Mouse (Mus musculus) ES-Bruce4 (cell line): ENCODE measurements at regions not wholly inside any gene's neighbourhood (a gene's known extent, or its start where the extent isn't known, plus 50 kb on each side); places are given as distances from the start of the nearest gene placed in this dataset.
"Not testable (repeated sequence)": the region's sequence is repeated elsewhere in the genome, so short reads cannot be mapped to it uniquely, and the experiment has no call there.

Experiments used
- H3K27ac ChIP-seq: 2 replicates; pipeline ENCODE4 v1.5.1; 2012; ENCODE audit warnings: low read length, inconsistent platforms; ENCODE audit not compliant: insufficient read depth
- H3K27me3 ChIP-seq: 2 replicates; pipeline ENCODE4 v1.6.1; 2012; ENCODE audit warnings: mild to moderate bottlenecking, low read length, inconsistent platforms; ENCODE audit not compliant: control insufficient read depth, poor library complexity, insufficient read depth, severe bottlenecking
- H3K36me3 ChIP-seq: 2 replicates; pipeline ENCODE4 v1.6.1; 2012; ENCODE audit warnings: inconsistent platforms, mild to moderate bottlenecking, low read length, moderate library complexity; ENCODE audit not compliant: control insufficient read depth, poor library complexity, insufficient read depth, severe bottlenecking
- H3K4me1 ChIP-seq: one replicate; pipeline ENCODE4 v1.8.1; 2011; ENCODE audit warnings: low read length; ENCODE audit not compliant: control insufficient read depth, insufficient read depth
- H3K4me3 ChIP-seq: 2 replicates; pipeline ENCODE4 v1.5.1; 2011; ENCODE audit warnings: low read depth, mild to moderate bottlenecking, low read length
- H3K9ac ChIP-seq: 2 replicates; pipeline ENCODE4 v1.6.1; 2012; ENCODE audit warnings: low read depth, mild to moderate bottlenecking, inconsistent platforms; ENCODE audit not compliant: poor library complexity, severe bottlenecking
- H3K9me3 ChIP-seq: replicated peaks from 2 replicates; pipeline ENCODE4 v1.6.1; 2012; ENCODE audit warnings: mild to moderate bottlenecking, low read length, inconsistent platforms; ENCODE audit not compliant: control insufficient read depth, poor library complexity, insufficient read depth, severe bottlenecking
- CTCF ChIP-seq: IDR thresholded peaks from one replicate; pipeline ENCODE4 v1.8.1; 2011; ENCODE audit warnings: low read depth, low read length
- EP300 ChIP-seq: IDR thresholded peaks from 2 replicates; pipeline ENCODE4 v1.6.1; 2011; ENCODE audit warnings: low read depth, low read length; ENCODE audit not compliant: insufficient read depth
- POLR2A ChIP-seq: IDR thresholded peaks from one replicate; pipeline ENCODE4 v1.8.1; 2011; ENCODE audit warnings: low read length; ENCODE audit not compliant: insufficient read depth

DNA sequence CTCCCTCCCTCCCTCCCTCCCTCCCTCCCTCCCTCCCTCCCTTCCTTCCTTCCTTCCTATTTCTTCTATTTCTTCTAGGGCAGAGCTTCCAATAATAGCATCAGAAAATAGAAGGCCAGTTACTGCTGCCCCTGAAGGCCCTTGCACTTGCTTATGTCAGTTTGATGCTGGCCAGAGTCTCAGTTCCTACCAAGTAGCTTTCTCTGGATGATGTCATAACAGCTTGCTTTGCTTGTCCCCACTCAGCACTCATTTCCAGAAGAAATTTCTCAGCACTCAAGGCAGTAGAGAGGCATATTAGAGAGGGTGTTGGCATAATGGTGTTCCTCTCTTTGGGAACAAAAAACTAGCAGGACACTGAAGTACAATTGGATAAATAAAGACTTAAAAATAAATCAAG lies 811.6 kb upstream of the 4930444P10Rik start:
- Histone ChIP-seq H3K36me3 (no peaks in the 10 kb centered on the region), H3K4me1 (no peaks in the 10 kb centered on the region), H3K27ac (no peak overlapping the region), H3K4me3 (no peak overlapping the region), H3K27me3 (no peaks in the 10 kb centered on the region), H3K9ac (no peak overlapping the region), H3K9me3 (no peaks in the 10 kb centered on the region)
- no peak for TF ChIP-seq CTCF
- no peak for TF ChIP-seq POLR2A
- no peak for TF ChIP-seq EP300

DNA sequence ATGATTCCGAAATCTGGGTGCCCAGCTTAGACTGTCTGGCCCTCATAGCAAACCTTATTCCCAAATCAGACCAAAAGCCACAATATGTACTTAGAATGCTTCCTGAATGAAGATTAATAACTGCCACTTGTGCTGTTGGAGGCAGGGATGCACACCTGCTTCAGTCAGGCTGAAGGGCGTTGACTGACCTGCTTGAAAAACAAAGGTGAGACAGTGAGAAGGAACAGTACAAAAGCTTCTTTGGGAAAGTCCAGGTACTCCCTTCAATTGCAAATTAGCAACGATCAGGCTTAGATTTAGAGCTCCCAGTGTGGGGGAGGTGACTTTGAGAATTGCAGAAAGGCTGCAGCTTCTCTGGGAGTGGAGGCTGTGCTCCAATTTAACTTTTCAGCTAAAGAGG lies 775.3 kb upstream of the 4930444P10Rik start:
- not testable (repeated sequence) for H3K4me3 ChIP-seq, H3K36me3 ChIP-seq, H3K27me3 ChIP-seq, H3K9ac ChIP-seq, H3K4me1 ChIP-seq
- Histone ChIP-seq H3K27ac (peak overlapping the region; percentile 73; the same call in 1 of the 2 replicates), H3K9me3 (peaks cover 44% of the 10 kb centered on the region)
- TF ChIP-seq EP300, result peak; percentile 66; the same call in 1 of the 2 replicates

DNA sequence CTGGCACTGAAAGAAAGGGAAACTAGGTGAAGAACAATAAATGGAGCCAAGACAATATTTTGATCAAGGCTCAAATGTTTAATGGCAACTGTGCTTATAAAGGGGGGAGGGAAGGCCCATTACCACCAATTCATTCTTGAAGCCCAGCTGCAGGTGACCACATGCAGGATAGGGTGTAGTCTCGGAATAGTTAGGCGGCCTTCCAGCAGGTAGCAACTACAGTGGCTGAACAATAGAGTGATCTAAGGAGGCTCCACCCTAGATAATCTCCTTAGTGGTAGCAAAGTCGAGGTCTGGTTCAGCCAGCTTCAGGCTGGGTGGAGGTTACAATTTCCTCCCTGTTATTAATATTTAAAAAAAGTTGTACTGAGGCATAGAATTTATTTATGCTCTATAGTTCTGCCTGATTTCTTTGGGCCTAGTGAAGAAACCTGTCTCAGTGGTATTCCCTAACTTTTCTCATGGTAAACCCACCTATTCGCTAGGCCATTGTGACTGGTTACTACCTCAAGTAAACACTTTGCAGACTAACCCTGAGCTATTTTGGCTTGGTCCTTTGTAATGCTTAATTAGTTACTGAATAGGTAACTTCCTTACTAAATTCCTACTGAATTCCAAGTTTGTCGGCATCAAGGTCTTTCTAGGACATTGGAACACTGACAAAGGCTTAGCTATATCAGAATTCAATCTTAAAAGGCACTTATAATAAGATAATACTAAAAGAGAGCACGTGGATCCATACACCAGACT lies 774.1 kb upstream of the 4930444P10Rik start:
- H3K4me1 ChIP-seq, H3K27me3 ChIP-seq, H3K36me3 ChIP-seq, H3K9ac ChIP-seq, H3K4me3 ChIP-seq: not testable (repeated sequence)
- peak overlapping the region; percentile 71 for H3K27ac ChIP-seq
- H3K9me3 ChIP-seq, result peaks cover 43% of the 10 kb centered on the region

DNA sequence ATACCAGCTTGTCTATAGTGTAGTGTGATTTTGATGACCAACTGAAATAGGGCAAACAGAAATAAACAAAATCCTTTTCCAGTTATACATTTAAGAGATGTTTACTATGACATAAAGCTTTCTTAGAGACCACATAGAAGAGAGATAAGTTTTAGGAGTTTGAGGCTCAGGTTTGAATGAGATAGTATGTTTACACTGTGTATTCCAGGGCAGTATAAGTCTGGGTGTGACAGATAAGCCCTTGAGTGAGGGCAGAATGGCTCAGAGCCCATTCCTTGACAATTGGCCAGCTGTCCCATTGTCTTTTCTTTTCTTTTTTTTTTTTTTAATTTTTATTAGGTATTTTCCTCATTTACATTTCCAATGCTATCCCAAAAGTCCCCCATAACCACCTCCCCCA lies 744.0 kb upstream of the 4930444P10Rik start:
- Histone ChIP-seq H3K36me3 (no peaks in the 10 kb centered on the region), H3K4me1 (no peaks in the 10 kb centered on the region), H3K4me3 (no peak overlapping the region), H3K9ac (no peak overlapping the region), H3K27ac (no peak overlapping the region), H3K9me3 (0 out of 2 replicates have a peak, but pooled peaks cover 3% of the 10 kb centered on the region), H3K27me3 (no peaks in the 10 kb centered on the region)
- no peak for TF ChIP-seq CTCF
- no peak for TF ChIP-seq EP300
- no peak for TF ChIP-seq POLR2A

DNA sequence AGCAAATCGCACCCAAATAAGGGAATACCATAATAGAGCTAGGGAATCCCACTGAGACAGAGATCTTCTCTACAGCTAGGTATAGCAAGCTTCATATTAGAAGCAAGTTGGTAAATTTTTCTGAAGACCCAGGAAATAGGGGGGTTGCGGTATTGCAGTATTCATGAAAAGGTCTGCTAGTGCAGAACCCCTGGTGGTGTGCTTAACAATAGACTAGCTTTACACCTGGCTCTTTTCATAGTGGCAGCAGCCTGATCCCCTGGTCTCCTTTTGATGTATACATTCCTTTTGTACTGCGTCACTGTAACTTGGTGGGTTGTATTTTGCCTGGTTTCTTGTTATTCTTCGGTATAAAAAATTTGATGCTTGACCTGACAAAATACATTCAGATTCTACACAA lies 731.6 kb upstream of the 4930444P10Rik start:
- H3K4me3 ChIP-seq, H3K9ac ChIP-seq, H3K36me3 ChIP-seq, H3K27me3 ChIP-seq, H3K4me1 ChIP-seq: not testable (repeated sequence)
- peak overlapping the region; percentile 97 for H3K27ac ChIP-seq
- peaks cover 26% of the 10 kb centered on the region for H3K9me3 ChIP-seq

DNA sequence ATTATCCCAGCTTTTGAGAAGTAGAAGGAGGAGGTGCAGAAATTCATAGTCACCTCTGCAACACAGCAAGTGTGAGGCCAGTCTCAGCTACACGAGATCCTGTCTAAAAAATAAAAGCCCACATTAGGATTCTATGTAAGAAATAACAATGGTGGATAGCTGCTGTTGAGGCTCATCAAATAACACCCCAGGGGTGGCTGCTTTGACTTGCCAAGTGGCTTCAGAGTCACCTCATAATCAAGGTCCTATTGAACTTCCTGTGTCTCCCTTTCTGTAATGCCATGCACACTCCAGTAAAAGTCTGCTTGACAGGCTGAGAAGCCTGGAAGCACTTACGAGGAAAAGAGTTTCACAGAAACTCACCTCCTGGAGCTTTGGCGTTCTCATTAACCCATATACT lies 730.9 kb upstream of the 4930444P10Rik start:
- Histone ChIP-seq H3K27me3 (no peaks in the 10 kb centered on the region), H3K9ac (no peak overlapping the region), H3K27ac (peak overlapping the region; percentile 100), H3K36me3 (no peaks in the 10 kb centered on the region), H3K4me3 (no peak overlapping the region), H3K9me3 (peaks cover 26% of the 10 kb centered on the region), H3K4me1 (no peaks in the 10 kb centered on the region)
- TF ChIP-seq CTCF (no peak), EP300 (no peak), POLR2A (no peak)
